In genomic region chr16:43549425-43550089, GRCm38 (mm10) we compare ENCODE assay signal across 9 mouse cellular contexts.
DNase-seq lines count a peak whose midpoint lies in the region; ATAC-seq and TF ChIP-seq lines count a peak whose summit lies in the region.
"Had no signal": no experiment of that assay in that cellular context is flagged by ENCODE, and none has a peak within 500 bp of the region (broad histone marks: within the 10 kb centered on the region; RNA-seq: fewer than 3 reads in every experiment).

No protein-coding gene starts in this region.

- H3K27me3 ChIP-seq in forebrain, embryonic 11.5 days (ENCODE audit: control insufficient read depth, insufficient read depth, low read length) = no peaks in the 10 kb centered on the region
- H3K27me3 ChIP-seq in hindbrain, embryonic 13.5 days = no peaks in the 10 kb centered on the region
- H3K27me3 ChIP-seq in neural tube, embryonic 12.5 days (replicated peaks) = no peaks in the 10 kb centered on the region

- H3K27ac ChIP-seq in left cerebral cortex, adult 2 months = peak overlapping the region; percentile 5; the same call in 1 of the 2 replicates
- no peak overlapping the region for H3K27ac ChIP-seq in forebrain, embryonic 11.5 days (ENCODE audit: low read depth, low read length)
- H3K27ac ChIP-seq in hindbrain, embryonic 13.5 days = peak overlapping the region; percentile 70
- no peak overlapping the region for H3K27ac ChIP-seq in neural tube, embryonic 12.5 days

- TF ChIP-seq CTCF in left cerebral cortex, adult 2 months (IDR thresholded peaks at IDR 0.05) = no peak

- no peak overlapping the region for H3K4me2 ChIP-seq in forebrain, embryonic 11.5 days (ENCODE audit: low read depth, low read length, severe bottlenecking)
- no peak overlapping the region for H3K4me2 ChIP-seq in hindbrain, embryonic 13.5 days
- no peak overlapping the region for H3K4me2 ChIP-seq in neural tube, embryonic 12.5 days (replicated peaks)

- no peak overlapping the region for H3K4me3 ChIP-seq in left cerebral cortex, adult 2 months
- no peak overlapping the region for H3K4me3 ChIP-seq in forebrain, embryonic 11.5 days (ENCODE audit: low read depth, low read length)
- H3K4me3 ChIP-seq in hindbrain, embryonic 13.5 days = no peak overlapping the region
- no peak overlapping the region for H3K4me3 ChIP-seq in neural tube, embryonic 12.5 days

- no peaks in the 10 kb centered on the region for H3K9me3 ChIP-seq in forebrain, embryonic 11.5 days (ENCODE audit: control insufficient read depth, low read length)
- H3K9me3 ChIP-seq in hindbrain, embryonic 13.5 days = no peaks in the 10 kb centered on the region
- no peaks in the 10 kb centered on the region for H3K9me3 ChIP-seq in neural tube, embryonic 12.5 days

- peaks cover 23% of the 10 kb centered on the region; the same call in 1 of the 2 replicates for H3K4me1 ChIP-seq in forebrain, embryonic 11.5 days (replicated peaks; ENCODE audit: control insufficient read depth, insufficient read depth, low read length)
- peaks cover 46% of the 10 kb centered on the region for H3K4me1 ChIP-seq in hindbrain, embryonic 13.5 days (replicated peaks)
- peaks cover 26% of the 10 kb centered on the region; the same call in 1 of the 2 replicates for H3K4me1 ChIP-seq in neural tube, embryonic 12.5 days

- H3K36me3 ChIP-seq in forebrain, embryonic 11.5 days (ENCODE audit: control insufficient read depth, insufficient read depth, low read length) = no peaks in the 10 kb centered on the region
- H3K36me3 ChIP-seq in hindbrain, embryonic 13.5 days = no peaks in the 10 kb centered on the region
- H3K36me3 ChIP-seq in neural tube, embryonic 12.5 days = no peaks in the 10 kb centered on the region

- 0 out of 2 replicates have a peak, but pooled peaks have one; percentile 63 for ATAC-seq in forebrain, embryonic 11.5 days (replicated peaks; ENCODE audit: low FRiP score)
- peak; percentile 44; the same call in 1 of the 2 replicates for ATAC-seq in hindbrain, embryonic 13.5 days (ENCODE audit: low FRiP score)
- 0 out of 2 replicates have a peak, but pooled peaks have one; percentile 44 for ATAC-seq in neural tube, embryonic 12.5 days (ENCODE audit: low FRiP score, low read depth)

- intact Hi-C loops in left cerebral cortex, adult 2 months (cut with DNase I) = loop anchor here (10.0 kb wide), 1 partner anchor 515 kb away; the partner anchor contains the start of gene Gramd1c
- intact Hi-C loops in left cerebral cortex, postnatal 25 days (cut with DNase I) = loop anchor here (10.0 kb wide), 1 partner anchor 145 kb away; no protein-coding TSS in a partner anchor

- no peak overlapping the region for H3K9ac ChIP-seq in forebrain, embryonic 11.5 days (ENCODE audit: low read length)
- no peak overlapping the region for H3K9ac ChIP-seq in hindbrain, embryonic 13.5 days
- no peak overlapping the region for H3K9ac ChIP-seq in neural tube, embryonic 12.5 days

- no peak for DNase-seq in left cerebral cortex, adult 2 months (ENCODE audit: extremely low spot score in 1 of 2, low spot score in 2 of 2)
- DNase-seq in left cerebral cortex, postnatal 25 days (ENCODE audit: low spot score in 2 of 2) = no peak
- no peak for DNase-seq in forebrain, embryonic 11.5 days (ENCODE audit: low spot score)
- DNase-seq in thymus, postnatal 0 days (ENCODE audit: low spot score) = no peak
- DNase-seq in left cerebral cortex, adult 11 months (ENCODE audit: low spot score) = no peak
- DNase-seq: cerebellum, adult 18-20 months; left cerebral cortex, postnatal 4 days had no signal

- 55% methylated on average over 9 of the region's 9 CpGs for WGBS in forebrain, embryonic 11.5 days
- WGBS in hindbrain, embryonic 13.5 days = 48% methylated on average over 9 of the region's 9 CpGs
- WGBS in neural tube, embryonic 12.5 days = 59% methylated on average over 9 of the region's 9 CpGs

Comparison
In these comparisons a context has a peak if more than half of its experiments do, and no peak if none do; other contexts are left out.
1. H3K27ac ChIP-seq: peak in left cerebral cortex, adult 2 months (single experiment) and hindbrain, embryonic 13.5 days (single experiment); none in forebrain, embryonic 11.5 days (single experiment) and neural tube, embryonic 12.5 days (single experiment).
2. Peak in every context shown above with its lines, with median percentiles within 50 percentile points of each other: ATAC-seq.